Mouse (Mus musculus) ES-Bruce4 (cell line): ENCODE data around the gene Kif26a. TPM values are rescaled to one million over a fixed set of nuclear protein-coding genes. Genes with fewer than 3 reads are reported as not detected.

Experiments used
- H3K27ac ChIP-seq: 2 replicates; pipeline ENCODE4 v1.5.1; 2012; ENCODE audit warnings: low read length, inconsistent platforms; ENCODE audit not compliant: insufficient read depth
- H3K27me3 ChIP-seq: 2 replicates; pipeline ENCODE4 v1.6.1; 2012; ENCODE audit warnings: mild to moderate bottlenecking, low read length, inconsistent platforms; ENCODE audit not compliant: control insufficient read depth, poor library complexity, insufficient read depth, severe bottlenecking
- H3K36me3 ChIP-seq: 2 replicates; pipeline ENCODE4 v1.6.1; 2012; ENCODE audit warnings: inconsistent platforms, mild to moderate bottlenecking, low read length, moderate library complexity; ENCODE audit not compliant: control insufficient read depth, poor library complexity, insufficient read depth, severe bottlenecking
- H3K4me1 ChIP-seq: one replicate; pipeline ENCODE4 v1.8.1; 2011; ENCODE audit warnings: low read length; ENCODE audit not compliant: control insufficient read depth, insufficient read depth
- H3K4me3 ChIP-seq: 2 replicates; pipeline ENCODE4 v1.5.1; 2011; ENCODE audit warnings: low read depth, mild to moderate bottlenecking, low read length
- H3K9ac ChIP-seq: 2 replicates; pipeline ENCODE4 v1.6.1; 2012; ENCODE audit warnings: low read depth, mild to moderate bottlenecking, inconsistent platforms; ENCODE audit not compliant: poor library complexity, severe bottlenecking
- H3K9me3 ChIP-seq: replicated peaks from 2 replicates; pipeline ENCODE4 v1.6.1; 2012; ENCODE audit warnings: mild to moderate bottlenecking, low read length, inconsistent platforms; ENCODE audit not compliant: control insufficient read depth, poor library complexity, insufficient read depth, severe bottlenecking
- CTCF ChIP-seq: IDR thresholded peaks from one replicate; pipeline ENCODE4 v1.8.1; 2011; ENCODE audit warnings: low read depth, low read length
- EP300 ChIP-seq: IDR thresholded peaks from 2 replicates; pipeline ENCODE4 v1.6.1; 2011; ENCODE audit warnings: low read depth, low read length; ENCODE audit not compliant: insufficient read depth
- POLR2A ChIP-seq: IDR thresholded peaks from one replicate; pipeline ENCODE4 v1.8.1; 2011; ENCODE audit warnings: low read length; ENCODE audit not compliant: insufficient read depth
- polyA plus RNA-seq: library from polyadenylated mRNA; stranded (reverse); fragments of >200 nt; gene quantifications from 2 replicates; pipeline ENCODE4 v1.2.4, GENCODE M21; 2011; ENCODE audit warnings: low read depth; ENCODE audit not compliant: missing spikeins, insufficient read depth, insufficient read length

The Kif26a gene
- polyA plus RNA-seq, 1 experiment: 3.6 TPM

DNA sequence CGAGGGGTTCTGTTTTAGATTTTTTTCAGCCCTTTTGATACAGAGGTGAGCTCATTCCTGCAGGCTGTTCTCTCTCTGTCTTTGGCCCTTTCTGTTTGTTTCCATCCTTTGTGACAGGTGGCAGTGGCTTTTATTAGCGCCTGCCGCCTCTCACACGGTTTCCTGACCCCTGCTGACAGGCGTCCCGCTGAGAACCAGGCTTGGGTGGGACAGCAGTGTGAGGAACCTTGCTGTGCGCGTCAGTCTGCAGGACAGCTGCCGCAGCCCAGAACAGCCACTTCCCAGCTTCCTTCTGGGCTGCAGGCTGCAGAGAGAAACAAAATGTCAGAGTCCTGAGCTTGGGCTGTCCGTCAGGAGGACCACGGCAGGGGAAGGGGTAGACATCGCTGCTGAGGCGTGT is 49.0 kb downstream of the Kif26a start:
- no peaks in the 10 kb centered on the region for H3K36me3 ChIP-seq
- no peaks in the 10 kb centered on the region for H3K27me3 ChIP-seq

DNA sequence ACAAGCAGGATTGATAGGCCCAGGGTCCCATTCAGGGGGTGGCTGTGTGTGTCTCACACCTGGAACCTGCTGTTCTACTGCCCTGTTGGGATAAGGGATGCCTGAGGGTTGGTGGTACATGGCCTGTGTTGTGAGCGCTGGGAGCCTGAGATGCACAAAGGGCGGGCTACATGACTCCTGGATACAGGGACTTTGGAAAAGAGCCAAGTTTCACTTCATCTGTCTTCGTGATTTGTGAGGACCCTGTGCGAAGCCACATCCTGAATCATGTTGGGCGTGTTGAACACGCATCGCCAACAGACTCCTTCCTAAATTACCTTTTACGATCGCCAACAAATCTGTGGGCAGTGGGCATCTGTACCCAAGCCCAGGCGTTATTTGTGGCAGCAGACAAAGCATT is 50.6 kb downstream of the Kif26a start:
- no peak overlapping the region for H3K4me3 ChIP-seq
- no peak for TF ChIP-seq CTCF
- no peak for TF ChIP-seq EP300
- no peak for TF ChIP-seq POLR2A
- H3K9me3 ChIP-seq: no peaks in the 10 kb centered on the region
- no peaks in the 10 kb centered on the region for H3K27me3 ChIP-seq
- no peak overlapping the region for H3K27ac ChIP-seq
- no peaks in the 10 kb centered on the region for H3K4me1 ChIP-seq
- H3K9ac ChIP-seq: no peak overlapping the region
- H3K36me3 ChIP-seq: no peaks in the 10 kb centered on the region

More for the DNA sequence above, 49.0 kb downstream of the Kif26a start:
- no peak overlapping the region for H3K4me3 ChIP-seq
- H3K9me3 ChIP-seq: no peaks in the 10 kb centered on the region
- TF ChIP-seq EP300 (0 out of 2 replicates have a peak, but pooled peaks have one; percentile 36), POLR2A (no peak), CTCF (no peak)
- no peak overlapping the region for H3K27ac ChIP-seq
- no peaks in the 10 kb centered on the region for H3K4me1 ChIP-seq
- H3K9ac ChIP-seq: no peak overlapping the region

DNA sequence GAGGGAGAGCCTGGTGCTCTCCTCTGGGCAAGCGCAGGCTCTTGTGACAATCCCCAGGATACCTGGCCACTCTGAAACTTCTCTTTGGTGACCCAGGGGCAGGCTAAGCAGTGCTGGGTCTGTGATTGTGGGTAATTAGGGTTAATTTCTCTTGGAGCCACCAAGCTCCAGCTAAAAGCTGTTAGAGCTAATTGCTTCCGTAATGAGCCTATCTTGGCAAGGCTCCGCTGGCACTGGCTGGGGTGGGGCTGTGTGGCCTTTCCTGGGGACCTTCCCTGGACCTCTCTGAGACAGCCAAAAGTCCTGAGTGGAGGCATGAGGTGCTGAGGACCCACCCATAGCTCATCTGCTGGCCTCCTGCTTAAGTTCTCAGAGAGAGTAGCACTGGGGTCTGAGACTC is 53.4 kb downstream of the Kif26a start:
- Histone ChIP-seq H3K9ac (no peak overlapping the region), H3K9me3 (no peaks in the 10 kb centered on the region), H3K27me3 (no peaks in the 10 kb centered on the region), H3K4me1 (no peaks in the 10 kb centered on the region), H3K4me3 (no peak overlapping the region), H3K27ac (no peak overlapping the region), H3K36me3 (no peaks in the 10 kb centered on the region)
- no peak for TF ChIP-seq POLR2A
- TF ChIP-seq CTCF: no peak
- no peak for TF ChIP-seq EP300

DNA sequence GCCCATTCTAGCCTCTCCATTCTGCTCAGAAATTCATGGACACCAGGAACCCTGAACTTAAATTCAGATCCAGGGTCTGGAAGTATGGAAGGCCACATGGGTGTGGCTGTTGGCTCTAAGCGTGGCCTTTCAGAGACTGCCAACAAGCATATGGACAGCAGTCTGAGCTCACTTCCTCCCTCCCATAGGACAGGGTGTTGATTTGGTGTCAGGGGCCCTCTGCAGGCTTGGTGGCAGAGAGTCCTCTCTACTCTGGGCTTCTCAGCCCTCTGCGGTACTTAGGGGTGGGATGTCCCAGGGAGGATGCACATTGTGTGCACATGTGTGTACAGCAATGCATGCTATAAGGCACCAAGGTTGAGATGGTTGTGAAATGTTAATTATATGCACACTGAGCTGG is 54.0 kb downstream of the Kif26a start:
- TF ChIP-seq POLR2A: no peak
- TF ChIP-seq EP300: no peak
- no peak for TF ChIP-seq CTCF
- no peaks in the 10 kb centered on the region for H3K4me1 ChIP-seq
- no peak overlapping the region for H3K27ac ChIP-seq
- H3K9me3 ChIP-seq: no peaks in the 10 kb centered on the region
- H3K4me3 ChIP-seq: no peak overlapping the region
- no peak overlapping the region for H3K9ac ChIP-seq
- no peaks in the 10 kb centered on the region for H3K27me3 ChIP-seq
- H3K36me3 ChIP-seq: no peaks in the 10 kb centered on the region

DNA sequence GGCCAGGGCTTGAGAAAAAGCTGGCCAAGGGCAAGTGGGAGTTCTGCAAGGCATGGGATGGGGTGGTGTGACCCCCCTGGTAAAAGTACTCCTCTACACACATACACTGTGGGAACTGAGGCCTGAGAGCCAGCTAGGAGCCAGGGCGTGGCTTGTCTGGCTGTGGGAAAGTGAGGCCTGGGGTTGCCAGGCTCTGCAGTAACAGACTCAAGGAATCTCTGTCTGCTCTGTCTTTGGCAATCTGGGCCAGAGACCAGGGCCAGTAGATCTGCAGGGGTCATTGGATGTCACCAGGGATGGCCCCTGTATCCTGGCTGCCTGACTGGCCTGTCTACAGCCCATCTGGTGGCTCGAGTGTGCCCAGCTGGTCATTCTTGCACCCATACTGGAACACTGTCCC is 61.2 kb downstream of the Kif26a start:
- no peak overlapping the region for H3K27ac ChIP-seq
- H3K4me3 ChIP-seq: no peak overlapping the region
- H3K36me3 ChIP-seq: no peaks in the 10 kb centered on the region
- H3K27me3 ChIP-seq: no peaks in the 10 kb centered on the region; the same call in 1 of the 2 replicates
- H3K4me1 ChIP-seq: no peaks in the 10 kb centered on the region
- no peaks in the 10 kb centered on the region for H3K9me3 ChIP-seq
- no peak for TF ChIP-seq EP300
- no peak for TF ChIP-seq POLR2A
- no peak for TF ChIP-seq CTCF
- H3K9ac ChIP-seq: no peak overlapping the region

DNA sequence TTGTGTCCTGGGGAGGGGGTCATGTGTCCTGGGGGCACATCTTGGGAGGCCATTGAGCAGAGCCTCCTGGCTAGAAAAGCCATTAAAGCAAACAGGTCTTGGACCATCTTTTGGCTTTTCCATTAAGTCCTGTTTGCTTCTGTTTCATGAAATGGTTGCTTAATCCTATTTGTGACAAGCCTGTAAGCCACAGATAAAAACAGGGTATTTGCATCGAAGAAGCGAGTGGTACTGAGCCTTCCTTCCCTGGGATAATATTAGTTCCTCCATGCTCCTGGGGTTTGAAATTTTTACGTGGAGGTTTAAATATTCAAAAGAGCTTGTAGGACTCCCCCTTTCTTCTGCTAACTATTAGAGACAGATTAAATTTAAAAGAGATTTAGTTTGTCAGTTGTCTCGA is 61.7 kb downstream of the Kif26a start:
- no peak for TF ChIP-seq CTCF
- no peak for TF ChIP-seq EP300
- no peak for TF ChIP-seq POLR2A
- H3K4me3 ChIP-seq: no peak overlapping the region
- no peaks in the 10 kb centered on the region for H3K4me1 ChIP-seq
- H3K27ac ChIP-seq: no peak overlapping the region
- no peaks in the 10 kb centered on the region; the same call in 1 of the 2 replicates for H3K27me3 ChIP-seq
- H3K36me3 ChIP-seq: no peaks in the 10 kb centered on the region
- no peak overlapping the region for H3K9ac ChIP-seq
- no peaks in the 10 kb centered on the region for H3K9me3 ChIP-seq
